Mouse (Mus musculus) kidney, adult 2 months (tissue): Measurements from ENCODE around the gene Slc25a44.

Source experiments
- CTCF ChIP-seq: fragments of 200-500 bp; conservative IDR thresholded peaks from 2 replicates; pipeline ENCODE4 v1.5.1; 2011; ENCODE audit warnings: low read depth, mild to moderate bottlenecking, control low read depth, low read length, moderate library complexity, mixed read lengths; ENCODE audit not compliant: insufficient read depth, insufficient read length
- POLR2A ChIP-seq: fragments of 200-500 bp; IDR thresholded peaks from one replicate; pipeline ENCODE4 v1.6.1; 2011; ENCODE audit warnings: low read depth, low read length, control low read depth

DNA sequence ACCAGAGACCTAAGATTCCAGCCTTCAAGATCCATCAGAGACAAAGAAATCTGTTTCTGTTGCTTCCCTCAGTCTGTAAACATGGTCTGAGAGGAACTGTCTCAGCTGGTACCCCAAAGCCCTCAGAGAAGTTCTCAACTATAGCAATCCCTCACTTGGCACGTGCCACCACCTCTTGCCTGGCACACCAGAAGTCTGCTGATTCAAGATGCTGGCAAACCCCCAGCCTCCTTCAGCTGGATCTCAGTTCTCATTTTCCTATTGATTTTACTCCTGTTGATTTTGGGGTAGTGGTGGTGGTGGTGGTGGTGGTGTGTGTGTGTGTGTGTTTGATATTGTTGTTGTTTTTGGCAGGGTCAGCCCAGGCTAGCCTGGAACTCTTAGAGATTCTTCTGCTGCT lies 48.6 kb upstream of the Slc25a44 start:
- TF ChIP-seq POLR2A, result no peak
- no peak for TF ChIP-seq CTCF
